8 mouse cellular contexts compared by ENCODE assay signal in the genomic region with DNA sequence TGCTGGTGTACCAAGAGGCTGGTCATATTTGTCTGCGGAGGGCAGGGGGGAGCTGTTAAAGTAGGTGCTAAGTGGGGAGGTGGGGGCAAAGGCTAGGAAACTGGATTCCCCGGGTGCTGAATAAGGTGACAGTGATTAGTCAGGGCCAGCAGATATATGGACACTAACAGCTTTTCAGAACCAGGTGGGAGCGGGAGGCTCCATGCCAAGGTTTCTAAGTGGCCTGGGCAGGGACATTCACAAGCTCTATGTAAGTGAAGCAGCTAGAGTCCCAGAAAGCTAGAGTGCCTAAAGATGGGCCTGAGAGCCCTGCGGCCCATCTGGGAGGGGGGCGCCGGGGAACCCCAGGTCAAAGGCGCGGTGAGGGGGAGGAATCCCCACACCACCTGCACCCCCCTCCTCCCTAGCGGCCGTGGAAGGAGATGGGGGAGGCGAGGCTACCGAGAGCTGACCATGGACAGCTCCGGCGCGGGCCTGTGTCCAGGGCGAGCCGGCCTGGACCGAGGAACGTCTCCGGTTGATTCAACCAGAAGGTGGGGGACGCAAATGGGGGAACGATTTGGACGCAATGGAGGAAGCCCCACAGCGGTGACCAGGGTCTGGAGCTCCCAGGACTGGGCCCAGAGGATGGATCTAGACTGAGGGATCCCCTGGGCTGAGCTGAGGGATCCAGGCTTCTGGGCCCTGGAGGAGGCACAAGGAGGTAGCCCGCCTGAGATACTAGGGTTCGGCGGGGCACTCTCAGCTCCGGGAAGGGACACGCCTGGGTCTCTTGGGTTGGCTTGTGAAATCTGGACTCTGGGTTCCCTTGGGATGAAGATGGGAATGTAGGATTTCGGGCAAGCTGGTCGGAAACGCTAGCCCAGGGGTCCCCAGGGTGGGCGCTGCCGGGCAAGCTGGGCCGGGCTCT. TPM values are rescaled to one million over a fixed set of nuclear protein-coding genes. Genes with fewer than 3 reads are reported as not detected.
A peak's percentile ranks its signal among the peaks of the same experiment; 100 is the strongest.
DNase-seq lines count a peak whose midpoint lies in the region; ATAC-seq and TF ChIP-seq lines count a peak whose summit lies in the region.

No protein-coding gene starts in this region.

- H3K9me3 ChIP-seq in forebrain, embryonic 10.5 days: no peaks in the 10 kb centered on the region
- H3K9me3 ChIP-seq in hindbrain, embryonic 15.5 days: no peaks in the 10 kb centered on the region
- H3K9me3 ChIP-seq in liver, embryonic 14.5 days (ENCODE audit: control insufficient read depth, low read length): no peaks in the 10 kb centered on the region

- peak; percentile 42 to 73 for DNase-seq in heart, adult 18-20 months
- no peak for DNase-seq in heart, adult 8-10 months (ENCODE audit: low spot score)
- DNase-seq in adrenal gland, postnatal 14 days: peak; percentile 77
- DNase-seq in forebrain, embryonic 10.5 days (ENCODE audit: extremely low spot score, low spot score): peak; percentile 52
- DNase-seq in liver, embryonic 14.5 days (ENCODE audit: low read depth in 3 of 3, low spot score in 3 of 3): no peak
- DNase-seq in right cerebral cortex, postnatal 36 days (ENCODE audit: low spot score in 2 of 2): no peak

- H3K27me3 ChIP-seq in forebrain, embryonic 10.5 days (ENCODE audit: poor library complexity, severe bottlenecking): peaks cover 86% of the 10 kb centered on the region
- peaks cover 12% of the 10 kb centered on the region for H3K27me3 ChIP-seq in hindbrain, embryonic 15.5 days
- H3K27me3 ChIP-seq in liver, embryonic 14.5 days (ENCODE audit: control insufficient read depth, insufficient read depth, low read length): peaks cover 78% of the 10 kb centered on the region

- H3K4me1 ChIP-seq in forebrain, embryonic 10.5 days: peaks cover 67% of the 10 kb centered on the region
- H3K4me1 ChIP-seq in hindbrain, embryonic 15.5 days (replicated peaks): peaks cover 71% of the 10 kb centered on the region
- H3K4me1 ChIP-seq in liver, embryonic 14.5 days (replicated peaks; ENCODE audit: control insufficient read depth in 2 of 2, insufficient read depth in 2 of 2, low read length in 1 of 2): peaks cover 10% of the 10 kb centered on the region in 2 experiments
- H3K4me1 ChIP-seq in olfactory bulb, adult 2 months (ENCODE audit: control insufficient read depth, insufficient read depth, low read length): peaks cover 39% of the 10 kb centered on the region

- peak overlapping the region; percentile 92 for H3K9ac ChIP-seq in hindbrain, embryonic 15.5 days
- no peak overlapping the region for H3K9ac ChIP-seq in liver, embryonic 14.5 days (replicated peaks)

- peak overlapping the region; percentile 69 for H3K4me2 ChIP-seq in hindbrain, embryonic 15.5 days
- peak overlapping the region; percentile 83 for H3K4me2 ChIP-seq in liver, embryonic 14.5 days (ENCODE audit: low read depth)

- TF ChIP-seq POLR2A in olfactory bulb, adult 2 months (IDR thresholded peaks at IDR 0.05; ENCODE audit: insufficient read depth, low read depth, low read length): no peak

- WGBS in forebrain, embryonic 10.5 days: 2% methylated on average over 35 of the region's 35 CpGs
- WGBS in hindbrain, embryonic 15.5 days: 4% methylated on average over 31 of the region's 35 CpGs
- WGBS in liver, embryonic 14.5 days (ENCODE audit: insufficient replicate concordance): 4% methylated on average over 35 of the region's 35 CpGs
- 6% methylated on average over 35 of the region's 35 CpGs for WGBS in olfactory bulb, adult 2 months

- TF ChIP-seq CTCF in liver, embryonic 14.5 days (IDR thresholded peaks at IDR 0.05; ENCODE audit: low read depth): no peak
- TF ChIP-seq CTCF in olfactory bulb, adult 2 months (IDR thresholded peaks at IDR 0.05; ENCODE audit: insufficient read depth, low read depth, low read length): no peak

- TF ChIP-seq EP300 in liver, embryonic 14.5 days (IDR thresholded peaks at IDR 0.05; ENCODE audit: low read depth): no peak

- ATAC-seq in hindbrain, embryonic 15.5 days (ENCODE audit: low FRiP score, low read depth): no peak
- no peak for ATAC-seq in liver, embryonic 14.5 days (ENCODE audit: insufficient read depth)

- no peaks in the 10 kb centered on the region for H3K36me3 ChIP-seq in forebrain, embryonic 10.5 days (replicated peaks)
- no peaks in the 10 kb centered on the region for H3K36me3 ChIP-seq in hindbrain, embryonic 15.5 days
- H3K36me3 ChIP-seq in liver, embryonic 14.5 days (replicated peaks; ENCODE audit: control insufficient read depth, insufficient read depth, low read depth): no peaks in the 10 kb centered on the region

- H3K27ac ChIP-seq in forebrain, embryonic 10.5 days: peak overlapping the region; percentile 89
- peak overlapping the region; percentile 83 for H3K27ac ChIP-seq in hindbrain, embryonic 15.5 days (replicated peaks)
- H3K27ac ChIP-seq in liver, embryonic 14.5 days: no peak overlapping the region
- H3K27ac ChIP-seq in olfactory bulb, adult 2 months (ENCODE audit: insufficient read depth, low read depth, low read length): no peak overlapping the region

- peak overlapping the region; percentile 80 for H3K4me3 ChIP-seq in forebrain, embryonic 10.5 days
- H3K4me3 ChIP-seq in hindbrain, embryonic 15.5 days: peak overlapping the region; percentile 84
- peak overlapping the region in 1 of 2 experiments; percentile 57; a peak in 2 of 4 replicates for H3K4me3 ChIP-seq in liver, embryonic 14.5 days (ENCODE audit: insufficient read depth in 1 of 2, low read depth in 2 of 2, low read length in 2 of 2)
- H3K4me3 ChIP-seq in olfactory bulb, adult 2 months (ENCODE audit: insufficient read depth, low read depth, low read length): peak overlapping the region; percentile 66

RNA-seq across cellular contexts. Expression of gene Ppfia3, which starts 0.8 kb away (rescaled TPM):
- under 1 TPM in 1 of 2 experiments, not detected in 1; 0.33 TPM for total RNA-seq in heart, adult 18-20 months (2021)
- total RNA-seq in heart, adult 8-10 months (2022): under 1 TPM; 0.11 to 0.33 (median 0.20) TPM
- 2.1 and 2.4 TPM in 2 replicates for total RNA-seq in adrenal gland, postnatal 14 days (2021)
- polyA plus RNA-seq in forebrain, embryonic 10.5 days (2016; fragmentation: Nextera tagmentation; extraction: Ambion mirVana): 6.0 and 8.9 TPM in 2 replicates
- 29.9 and 32.1 TPM in 2 replicates for polyA plus RNA-seq in hindbrain, embryonic 15.5 days (2015; fragmentation: Nextera tagmentation; extraction: Ambion mirVana)
- 0.21 and 0.22 TPM in 2 replicates for polyA plus RNA-seq in liver, embryonic 14.5 days (2012; rRNA removed)
- 0.25 TPM in 1 of 2 replicates, not detected in the other for polyA plus RNA-seq in liver, embryonic 14.5 days (2014; fragmentation: Nextera tagmentation; extraction: Ambion mirVana)
- not detected in 2 replicates for polyA plus RNA-seq in olfactory bulb, adult 2 months (2012; ENCODE audit: insufficient read depth, insufficient read length, low replicate concordance, missing spikeins)

RNA-seq across cellular contexts. Expression of gene Lin7b, which starts 4.4 kb away (rescaled TPM):
- 1 to 10 TPM; 1.7 to 2.3 TPM for total RNA-seq in heart, adult 18-20 months (2021)
- total RNA-seq in heart, adult 8-10 months (2022): 1 to 10 TPM; 1.0 to 1.5 (median 1.3) TPM
- total RNA-seq in adrenal gland, postnatal 14 days (2021): 1.2 and 1.4 TPM in 2 replicates
- polyA plus RNA-seq in forebrain, embryonic 10.5 days (2016; fragmentation: Nextera tagmentation; extraction: Ambion mirVana): 0.47 and 0.81 TPM in 2 replicates
- polyA plus RNA-seq in hindbrain, embryonic 15.5 days (2015; fragmentation: Nextera tagmentation; extraction: Ambion mirVana): 33.7 and 38.7 TPM in 2 replicates
- polyA plus RNA-seq in liver, embryonic 14.5 days (2012; rRNA removed): 0.10 and 0.23 TPM in 2 replicates
- polyA plus RNA-seq in liver, embryonic 14.5 days (2014; fragmentation: Nextera tagmentation; extraction: Ambion mirVana): 0.20 TPM in 1 of 2 replicates, not detected in the other
- polyA plus RNA-seq in olfactory bulb, adult 2 months (2012; ENCODE audit: insufficient read depth, insufficient read length, low replicate concordance, missing spikeins): not detected in 2 replicates

RNA-seq across cellular contexts. Expression of gene Snrnp70, which starts 29.5 kb away (rescaled TPM):
- 10 to 100 TPM; 81.1 to 85.7 TPM for total RNA-seq in heart, adult 18-20 months (2021)
- 100 to 1,000 TPM in 1 of 4 experiments, 10 to 100 TPM in 3; 68.3 to 107 (median 86.7) TPM for total RNA-seq in heart, adult 8-10 months (2022)
- 265 and 280 TPM in 2 replicates for total RNA-seq in adrenal gland, postnatal 14 days (2021)
- 295 TPM in 2 replicates for polyA plus RNA-seq in forebrain, embryonic 10.5 days (2016; fragmentation: Nextera tagmentation; extraction: Ambion mirVana)
- polyA plus RNA-seq in hindbrain, embryonic 15.5 days (2015; fragmentation: Nextera tagmentation; extraction: Ambion mirVana): 179 and 183 TPM in 2 replicates
- polyA plus RNA-seq in liver, embryonic 14.5 days (2012; rRNA removed): 132 and 203 TPM in 2 replicates
- polyA plus RNA-seq in liver, embryonic 14.5 days (2014; fragmentation: Nextera tagmentation; extraction: Ambion mirVana): 28.0 and 28.8 TPM in 2 replicates
- 1,039 and 1,720 TPM in 2 replicates for polyA plus RNA-seq in olfactory bulb, adult 2 months (2012; ENCODE audit: insufficient read depth, insufficient read length, low replicate concordance, missing spikeins)

RNA-seq across cellular contexts. Expression of gene Hrc, which starts 30.9 kb away (rescaled TPM):
- 100 to 1,000 TPM; 954 to 975 TPM for total RNA-seq in heart, adult 18-20 months (2021)
- total RNA-seq in heart, adult 8-10 months (2022): 1,000 to 10,000 TPM; 1,032 to 1,216 (median 1,081) TPM
- total RNA-seq in adrenal gland, postnatal 14 days (2021): 0.15 and 0.45 TPM in 2 replicates
- polyA plus RNA-seq in forebrain, embryonic 10.5 days (2016; fragmentation: Nextera tagmentation; extraction: Ambion mirVana): 0.31 and 0.42 TPM in 2 replicates
- 0.65 and 0.68 TPM in 2 replicates for polyA plus RNA-seq in hindbrain, embryonic 15.5 days (2015; fragmentation: Nextera tagmentation; extraction: Ambion mirVana)
- polyA plus RNA-seq in liver, embryonic 14.5 days (2012; rRNA removed): 0.02 and 0.07 TPM in 2 replicates
- polyA plus RNA-seq in liver, embryonic 14.5 days (2014; fragmentation: Nextera tagmentation; extraction: Ambion mirVana): not detected in 2 replicates
- polyA plus RNA-seq in olfactory bulb, adult 2 months (2012; ENCODE audit: insufficient read depth, insufficient read length, low replicate concordance, missing spikeins): not detected in 2 replicates

RNA-seq across cellular contexts. Expression of gene Trpm4, which starts 32.4 kb away (rescaled TPM):
- 10 to 100 TPM; 20.0 to 27.9 TPM for total RNA-seq in heart, adult 18-20 months (2021)
- 10 to 100 TPM; 23.8 to 36.3 (median 25.4) TPM for total RNA-seq in heart, adult 8-10 months (2022)
- 13.5 and 15.1 TPM in 2 replicates for total RNA-seq in adrenal gland, postnatal 14 days (2021)
- 8.3 and 8.9 TPM in 2 replicates for polyA plus RNA-seq in forebrain, embryonic 10.5 days (2016; fragmentation: Nextera tagmentation; extraction: Ambion mirVana)
- polyA plus RNA-seq in hindbrain, embryonic 15.5 days (2015; fragmentation: Nextera tagmentation; extraction: Ambion mirVana): 11.3 TPM in 2 replicates
- 0.70 and 0.87 TPM in 2 replicates for polyA plus RNA-seq in liver, embryonic 14.5 days (2012; rRNA removed)
- polyA plus RNA-seq in liver, embryonic 14.5 days (2014; fragmentation: Nextera tagmentation; extraction: Ambion mirVana): 0.43 and 0.60 TPM in 2 replicates
- not detected in 2 replicates for polyA plus RNA-seq in olfactory bulb, adult 2 months (2012; ENCODE audit: insufficient read depth, insufficient read length, low replicate concordance, missing spikeins)

Comparison
In these comparisons a context has a peak if more than half of its experiments do, and no peak if none do; other contexts are left out.
1. DNase-seq: peak in heart, adult 18-20 months (2 of 2), adrenal gland, postnatal 14 days (single experiment) and forebrain, embryonic 10.5 days (single experiment); none in heart, adult 8-10 months (single experiment), liver, embryonic 14.5 days (0 of 3) and right cerebral cortex, postnatal 36 days (0 of 2).
2. H3K27ac ChIP-seq: peak in forebrain, embryonic 10.5 days (single experiment) and hindbrain, embryonic 15.5 days (single experiment); none in liver, embryonic 14.5 days (single experiment) and olfactory bulb, adult 2 months (single experiment).
3. RNA of gene Lin7b, which starts 4.4 kb away (polyA plus RNA-seq): 33.7 to 38.7 TPM in hindbrain, embryonic 15.5 days; 0.47 to 0.81 TPM in forebrain, embryonic 10.5 days, 0.10 to 0.23 TPM in liver, embryonic 14.5 days and not detected in olfactory bulb, adult 2 months; every median in the first group is over 10 times any median in the second.